Mouse (Mus musculus): ENCODE measurements around the gene Klf2. TPM values are rescaled to one million over a fixed set of nuclear protein-coding genes. Genes with fewer than 3 reads are reported as not detected.

Gene Klf2
- polyA plus RNA-seq, 1 experiment from 2014 or later = 3.6 TPM

Other genes starting within 250 kb of the Klf2 start
- 0.11 and 0.16 TPM in 2 replicates for gene Olfr373, start 235.9 kb upstream of the Klf2 start, polyA plus RNA-seq (2015; fragmentation: Nextera tagmentation; extraction: Ambion mirVana)
- gene Olfr374, start 212.0 kb upstream of the Klf2 start, polyA plus RNA-seq (2015; fragmentation: Nextera tagmentation; extraction: Ambion mirVana) = 0.13 TPM in 1 of 2 replicates, not detected in the other
- 510 and 538 TPM in 2 replicates for gene Tpm4, start 184.1 kb upstream of the Klf2 start, polyA plus RNA-seq (2015; fragmentation: Nextera tagmentation; extraction: Ambion mirVana)
- 177 and 178 TPM in 2 replicates for gene Rab8a, start 157.8 kb upstream of the Klf2 start, polyA plus RNA-seq (2015; fragmentation: Nextera tagmentation; extraction: Ambion mirVana)
- gene Hsh2d, start 129.4 kb upstream of the Klf2 start, polyA plus RNA-seq (2015; fragmentation: Nextera tagmentation; extraction: Ambion mirVana) = 2.5 and 2.7 TPM in 2 replicates
- gene Cib3, start 106.2 kb upstream of the Klf2 start, polyA plus RNA-seq (2015; fragmentation: Nextera tagmentation; extraction: Ambion mirVana) = not detected in 2 replicates
- not detected in 2 replicates for gene Gm11034, start 105.4 kb upstream of the Klf2 start, polyA plus RNA-seq (2015; fragmentation: Nextera tagmentation; extraction: Ambion mirVana)
- gene Fam32a, start 99.3 kb upstream of the Klf2 start, polyA plus RNA-seq (2015; fragmentation: Nextera tagmentation; extraction: Ambion mirVana) = 71.7 and 76.3 TPM in 2 replicates
- gene Ap1m1, start 79.0 kb upstream of the Klf2 start, polyA plus RNA-seq (2015; fragmentation: Nextera tagmentation; extraction: Ambion mirVana) = 105 and 106 TPM in 2 replicates
- gene Gm10282, start 13.8 kb upstream of the Klf2 start, polyA plus RNA-seq (2015; fragmentation: Nextera tagmentation; extraction: Ambion mirVana) = 14.3 and 18.9 TPM in 2 replicates
- 41.9 and 42.5 TPM in 2 replicates for gene Eps15l1, start 102.4 kb downstream of the Klf2 start, polyA plus RNA-seq (2015; fragmentation: Nextera tagmentation; extraction: Ambion mirVana)
- 1.4 and 1.5 TPM in 2 replicates for gene Calr3, start 124.8 kb downstream of the Klf2 start, polyA plus RNA-seq (2015; fragmentation: Nextera tagmentation; extraction: Ambion mirVana)
- gene 1700030K09Rik, start 124.8 kb downstream of the Klf2 start, polyA plus RNA-seq (2015; fragmentation: Nextera tagmentation; extraction: Ambion mirVana) = 10.7 and 11.5 TPM in 2 replicates
- 46.0 and 47.9 TPM in 2 replicates for gene Cherp, start 156.2 kb downstream of the Klf2 start, polyA plus RNA-seq (2015; fragmentation: Nextera tagmentation; extraction: Ambion mirVana)
- 7.9 and 8.2 TPM in 2 replicates for gene Slc35e1, start 173.6 kb downstream of the Klf2 start, polyA plus RNA-seq (2015; fragmentation: Nextera tagmentation; extraction: Ambion mirVana)
- 13.5 and 14.2 TPM in 2 replicates for gene Med26, start 229.2 kb downstream of the Klf2 start, polyA plus RNA-seq (2015; fragmentation: Nextera tagmentation; extraction: Ambion mirVana)